Mouse (Mus musculus): ENCODE measurements around the gene Egfl7. TPM values are rescaled to one million over a fixed set of nuclear protein-coding genes. Genes with fewer than 3 reads are reported as not detected.

Gene Egfl7
- polyA plus RNA-seq, 1 experiment: 5.6 TPM

GRCm38 (mm10) chr2:26615459-26616124 is 35.8 kb downstream of the Egfl7 start:
- peaks cover 21% of the 10 kb centered on the region for H3K27me3 ChIP-seq (ENCODE audit: control insufficient read depth, insufficient read depth, insufficient read length)
- H3K36me3 ChIP-seq (ENCODE audit: control insufficient read depth, insufficient read depth): no peaks in the 10 kb centered on the region
- H3K79me3 ChIP-seq (ENCODE audit: low read depth): no peaks in the 10 kb centered on the region
- TF ChIP-seq MYOG (IDR thresholded peaks at IDR 0.05; ENCODE audit: control insufficient read depth, extremely low read depth, insufficient read length) (no peak), CEBPB (IDR thresholded peaks at IDR 0.05; ENCODE audit: low read depth) (no peak), MYOD1 (IDR thresholded peaks at IDR 0.05; ENCODE audit: control insufficient read depth, insufficient read length, low read depth) (no peak), USF1 (IDR thresholded peaks at IDR 0.05; ENCODE audit: low read depth) (no peak), CTCF (IDR thresholded peaks at IDR 0.05; ENCODE audit: control insufficient read depth, insufficient read depth, insufficient read length) (no peak), MAX (IDR thresholded peaks at IDR 0.05) (no peak), FOSL1 (IDR thresholded peaks at IDR 0.05; ENCODE audit: insufficient read depth, low read length, poor library complexity, severe bottlenecking) (no peak)
- no peak overlapping the region for H3ac ChIP-seq (ENCODE audit: control insufficient read depth, insufficient read length, low read depth)
- no peak overlapping the region for H3K4me3 ChIP-seq (ENCODE audit: insufficient read depth, poor library complexity, severe bottlenecking)
- H3K79me2 ChIP-seq (ENCODE audit: control insufficient read depth, insufficient read depth): no peaks in the 10 kb centered on the region

GRCm38 (mm10) chr2:26617331-26617730 is 37.5 kb downstream of the Egfl7 start:
- Histone ChIP-seq H3K36me3 (ENCODE audit: control insufficient read depth, insufficient read depth) (no peaks in the 10 kb centered on the region), H3K79me3 (ENCODE audit: low read depth) (no peaks in the 10 kb centered on the region), H3K79me2 (ENCODE audit: control insufficient read depth, insufficient read depth) (no peaks in the 10 kb centered on the region), H3K4me3 (ENCODE audit: insufficient read depth, poor library complexity, severe bottlenecking) (no peak overlapping the region), H3K27me3 (ENCODE audit: control insufficient read depth, insufficient read depth, insufficient read length) (peaks cover 21% of the 10 kb centered on the region), H3ac (ENCODE audit: control insufficient read depth, insufficient read length, low read depth) (no peak overlapping the region)
- TF ChIP-seq MYOG (IDR thresholded peaks at IDR 0.05; ENCODE audit: control insufficient read depth, extremely low read depth, insufficient read length) (no peak), CTCF (IDR thresholded peaks at IDR 0.05; ENCODE audit: control insufficient read depth, insufficient read depth, insufficient read length) (no peak), MAX (IDR thresholded peaks at IDR 0.05) (no peak), USF1 (IDR thresholded peaks at IDR 0.05; ENCODE audit: low read depth) (no peak), FOSL1 (IDR thresholded peaks at IDR 0.05; ENCODE audit: insufficient read depth, low read length, poor library complexity, severe bottlenecking) (no peak), CEBPB (IDR thresholded peaks at IDR 0.05; ENCODE audit: low read depth) (no peak), MYOD1 (IDR thresholded peaks at IDR 0.05; ENCODE audit: control insufficient read depth, insufficient read length, low read depth) (no peak)

GRCm38 (mm10) chr2:26617928-26618327 is 38.1 kb downstream of the Egfl7 start:
- no peak for TF ChIP-seq CTCF (IDR thresholded peaks at IDR 0.05; ENCODE audit: control insufficient read depth, insufficient read depth, insufficient read length)
- no peak for TF ChIP-seq MAX (IDR thresholded peaks at IDR 0.05)
- TF ChIP-seq FOSL1 (IDR thresholded peaks at IDR 0.05; ENCODE audit: insufficient read depth, low read length, poor library complexity, severe bottlenecking): no peak
- no peak for TF ChIP-seq MYOG (IDR thresholded peaks at IDR 0.05; ENCODE audit: control insufficient read depth, extremely low read depth, insufficient read length)
- TF ChIP-seq USF1 (IDR thresholded peaks at IDR 0.05; ENCODE audit: low read depth): no peak
- TF ChIP-seq CEBPB (IDR thresholded peaks at IDR 0.05; ENCODE audit: low read depth): no peak
- no peaks in the 10 kb centered on the region for H3K79me2 ChIP-seq (ENCODE audit: control insufficient read depth, insufficient read depth)
- H3K36me3 ChIP-seq (ENCODE audit: control insufficient read depth, insufficient read depth): no peaks in the 10 kb centered on the region
- H3K4me3 ChIP-seq (ENCODE audit: insufficient read depth, poor library complexity, severe bottlenecking): no peak overlapping the region
- no peak overlapping the region for H3ac ChIP-seq (ENCODE audit: control insufficient read depth, insufficient read length, low read depth)
- H3K27me3 ChIP-seq (ENCODE audit: control insufficient read depth, insufficient read depth, insufficient read length): peaks cover 21% of the 10 kb centered on the region
- H3K79me3 ChIP-seq (ENCODE audit: low read depth): no peaks in the 10 kb centered on the region

GRCm38 (mm10) chr2:26621246-26621645 is 41.4 kb downstream of the Egfl7 start:
- H3ac ChIP-seq (ENCODE audit: control insufficient read depth, insufficient read length, low read depth): no peak overlapping the region

GRCm38 (mm10) chr2:26622984-26623383 is 43.2 kb downstream of the Egfl7 start:
- H3K4me3 ChIP-seq (ENCODE audit: insufficient read depth, poor library complexity, severe bottlenecking): no peak overlapping the region
- H3K79me3 ChIP-seq (ENCODE audit: low read depth): no peaks in the 10 kb centered on the region
- no peak overlapping the region for H3ac ChIP-seq (ENCODE audit: control insufficient read depth, insufficient read length, low read depth)
- no peaks in the 10 kb centered on the region for H3K36me3 ChIP-seq (ENCODE audit: control insufficient read depth, insufficient read depth)
- no peaks in the 10 kb centered on the region for H3K79me2 ChIP-seq (ENCODE audit: control insufficient read depth, insufficient read depth)
- peaks cover 6% of the 10 kb centered on the region for H3K27me3 ChIP-seq (ENCODE audit: control insufficient read depth, insufficient read depth, insufficient read length)
- TF ChIP-seq USF1 (IDR thresholded peaks at IDR 0.05; ENCODE audit: low read depth) (no peak), MYOG (IDR thresholded peaks at IDR 0.05; ENCODE audit: control insufficient read depth, extremely low read depth, insufficient read length) (no peak), CEBPB (IDR thresholded peaks at IDR 0.05; ENCODE audit: low read depth) (no peak), MYOD1 (IDR thresholded peaks at IDR 0.05; ENCODE audit: control insufficient read depth, insufficient read length, low read depth) (no peak), FOSL1 (IDR thresholded peaks at IDR 0.05; ENCODE audit: insufficient read depth, low read length, poor library complexity, severe bottlenecking) (no peak), CTCF (IDR thresholded peaks at IDR 0.05; ENCODE audit: control insufficient read depth, insufficient read depth, insufficient read length) (no peak), MAX (IDR thresholded peaks at IDR 0.05) (no peak)

More at GRCm38 (mm10) chr2:26621246-26621645, 41.4 kb downstream of the Egfl7 start:
- no peaks in the 10 kb centered on the region for H3K36me3 ChIP-seq (ENCODE audit: control insufficient read depth, insufficient read depth)
- no peak overlapping the region for H3K4me3 ChIP-seq (ENCODE audit: insufficient read depth, poor library complexity, severe bottlenecking)
- TF ChIP-seq MYOG (IDR thresholded peaks at IDR 0.05; ENCODE audit: control insufficient read depth, extremely low read depth, insufficient read length): no peak
- no peaks in the 10 kb centered on the region for H3K79me3 ChIP-seq (ENCODE audit: low read depth)
- no peaks in the 10 kb centered on the region for H3K79me2 ChIP-seq (ENCODE audit: control insufficient read depth, insufficient read depth)
- peaks cover 13% of the 10 kb centered on the region for H3K27me3 ChIP-seq (ENCODE audit: control insufficient read depth, insufficient read depth, insufficient read length)

GRCm38 (mm10) chr2:26625419-26625818 is 45.6 kb downstream of the Egfl7 start:
- Histone ChIP-seq H3K79me2 (ENCODE audit: control insufficient read depth, insufficient read depth) (no peaks in the 10 kb centered on the region), H3K36me3 (ENCODE audit: control insufficient read depth, insufficient read depth) (no peaks in the 10 kb centered on the region)

More at GRCm38 (mm10) chr2:26625419-26625818, 45.6 kb downstream of the Egfl7 start:
- Histone ChIP-seq H3K79me3 (ENCODE audit: low read depth) (no peaks in the 10 kb centered on the region), H3K4me3 (ENCODE audit: insufficient read depth, poor library complexity, severe bottlenecking) (no peak overlapping the region), H3ac (ENCODE audit: control insufficient read depth, insufficient read length, low read depth) (no peak overlapping the region), H3K27me3 (ENCODE audit: control insufficient read depth, insufficient read depth, insufficient read length) (no peaks in the 10 kb centered on the region)
- TF ChIP-seq FOSL1 (IDR thresholded peaks at IDR 0.05; ENCODE audit: insufficient read depth, low read length, poor library complexity, severe bottlenecking) (no peak), CEBPB (IDR thresholded peaks at IDR 0.05; ENCODE audit: low read depth) (no peak), MYOD1 (IDR thresholded peaks at IDR 0.05; ENCODE audit: control insufficient read depth, insufficient read length, low read depth) (no peak), CTCF (IDR thresholded peaks at IDR 0.05; ENCODE audit: control insufficient read depth, insufficient read depth, insufficient read length) (no peak), MAX (IDR thresholded peaks at IDR 0.05) (no peak), USF1 (IDR thresholded peaks at IDR 0.05; ENCODE audit: low read depth) (no peak), MYOG (IDR thresholded peaks at IDR 0.05; ENCODE audit: control insufficient read depth, extremely low read depth, insufficient read length) (no peak)

Measured in C2C12 (cell line).